Mouse (Mus musculus): ENCODE measurements around the gene Elf5. TPM values are rescaled to one million over a fixed set of nuclear protein-coding genes. Genes with fewer than 3 reads are reported as not detected.

The Elf5 gene
- not detected in 2 replicates for polyA plus RNA-seq (2012; ENCODE audit: low replicate concordance)

DNA sequence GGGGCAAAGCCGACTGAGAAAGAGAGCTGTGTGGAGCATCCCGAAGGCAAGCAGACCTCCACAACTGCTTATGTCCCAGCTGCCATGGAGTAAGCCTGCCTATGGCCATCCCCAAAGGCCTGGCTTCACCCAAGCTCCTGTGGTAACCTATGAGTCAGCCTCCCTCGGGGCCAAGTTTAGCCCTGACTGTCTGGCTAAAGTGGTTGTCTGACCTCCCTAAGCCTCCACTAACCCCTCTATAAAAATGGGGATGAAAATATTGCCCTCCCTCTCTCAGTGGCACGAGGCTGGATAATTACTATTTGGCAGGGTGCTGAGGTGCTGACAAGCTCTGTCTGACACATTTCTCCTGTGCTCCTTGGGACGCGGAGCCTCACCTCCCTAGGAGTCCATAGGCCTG is at the start of gene Elf5:
Gene Elf5 (plus strand): TSS at position 341 of the 400 bp plus-strand sequence.

DNA sequence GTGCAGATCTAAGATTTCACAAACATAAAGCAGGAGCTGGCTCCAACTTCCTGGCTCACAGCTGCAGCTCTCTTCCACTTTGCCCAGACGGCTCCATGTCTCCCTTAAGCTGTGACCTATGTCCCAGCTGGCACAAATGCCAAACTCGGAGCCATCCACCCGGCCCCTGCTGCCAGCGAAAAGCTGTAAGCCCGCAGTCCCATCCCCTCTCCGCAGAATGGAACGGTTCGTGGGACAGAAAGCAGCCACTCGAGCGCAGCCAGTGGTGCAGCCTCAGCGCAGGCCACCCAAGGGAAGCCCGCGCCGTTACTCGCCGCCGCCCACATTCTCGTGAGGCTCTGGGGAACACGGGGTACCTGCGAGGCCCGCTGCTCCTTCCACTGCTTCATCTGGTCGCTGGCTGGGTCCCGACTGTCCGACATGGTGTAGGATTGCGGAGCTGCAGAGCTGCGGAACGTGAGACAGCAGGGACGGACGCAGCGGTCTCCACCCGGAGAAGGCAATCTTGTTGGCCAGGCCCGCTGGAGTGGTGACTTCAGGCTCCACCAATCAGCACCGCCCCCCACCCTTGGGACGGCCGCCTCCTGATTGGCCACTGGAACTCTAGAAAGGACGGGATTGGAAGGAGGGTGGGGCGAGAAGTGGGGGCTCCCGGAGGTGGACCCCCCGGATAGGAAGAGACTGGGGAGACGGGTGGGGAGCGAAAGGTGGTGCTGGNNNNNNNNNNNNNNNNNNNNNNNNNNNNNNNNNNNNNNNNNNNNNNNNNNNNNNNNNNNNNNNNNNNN is 73.3 kb downstream of the Elf5 start, which contains the start of gene Cat:
Gene Cat (minus strand): TSS at position 544 of the 785 bp plus-strand sequence.

Other genes starting within 250 kb of the Elf5 start
- gene Ehf, start 108.4 kb upstream of the Elf5 start, polyA plus RNA-seq (2012; ENCODE audit: low replicate concordance), result 0.16 and 0.19 TPM in 2 replicates
- gene Cat, start 73.5 kb downstream of the Elf5 start, polyA plus RNA-seq (2012; ENCODE audit: low replicate concordance), result 108 and 122 TPM in 2 replicates
- 8.2 and 17.7 TPM in 2 replicates for gene Abtb2, start 154.6 kb downstream of the Elf5 start, polyA plus RNA-seq (2012; ENCODE audit: low replicate concordance)

All from hematopoietic multipotent progenitor cell, adult 10-12 weeks (in vitro differentiated cells).